Mouse (Mus musculus): ENCODE results near the gene Clptm1.

Gene Clptm1

DNA sequence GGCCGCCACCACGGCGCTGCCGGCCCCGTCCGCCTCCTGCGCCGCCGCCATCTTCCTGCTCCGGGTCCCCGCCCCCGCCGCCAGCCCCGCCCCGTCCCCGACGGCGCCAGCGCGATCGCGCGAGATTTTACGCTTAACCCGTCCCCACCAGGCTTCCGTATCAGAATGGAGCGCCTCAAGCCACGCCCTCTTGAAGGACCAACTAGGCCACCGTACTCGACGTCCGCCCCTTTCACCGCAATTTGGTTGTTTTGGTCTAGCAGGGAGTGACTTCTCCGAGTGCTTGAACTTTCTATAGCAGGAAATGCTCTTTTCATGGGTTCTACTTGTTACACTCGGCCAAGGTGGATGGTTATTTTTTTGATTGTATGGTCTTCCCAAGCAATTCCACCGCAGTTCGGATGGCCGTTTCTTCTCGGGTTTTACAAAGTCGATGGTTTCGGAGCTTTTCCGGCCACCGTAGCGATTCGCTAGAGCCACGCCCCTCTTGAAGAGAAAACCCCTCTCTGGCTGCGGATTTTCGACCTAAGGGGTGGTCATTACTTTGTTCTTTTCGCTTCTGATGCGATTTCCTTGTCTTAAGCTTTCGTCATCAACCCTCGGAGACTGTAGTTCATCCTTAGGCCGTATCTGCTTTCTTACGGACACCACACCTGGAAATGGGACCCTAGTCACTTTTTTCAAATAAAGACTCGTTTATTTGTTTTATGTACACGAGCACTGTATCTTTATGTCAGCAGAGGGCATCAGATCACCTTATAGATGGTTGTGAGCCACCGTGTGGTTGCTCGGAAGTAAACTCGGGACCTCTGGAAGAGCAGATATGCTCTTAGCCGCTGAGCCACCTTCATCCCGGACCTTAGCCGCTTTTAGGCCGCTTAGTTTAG, at the start of gene Clptm1:
Clptm1 (minus strand) TSS at position 79 of the 887 bp plus-strand sequence.
- DNase-seq (ENCODE audit: low read depth, low spot score) = peak; percentile 97

DNA sequence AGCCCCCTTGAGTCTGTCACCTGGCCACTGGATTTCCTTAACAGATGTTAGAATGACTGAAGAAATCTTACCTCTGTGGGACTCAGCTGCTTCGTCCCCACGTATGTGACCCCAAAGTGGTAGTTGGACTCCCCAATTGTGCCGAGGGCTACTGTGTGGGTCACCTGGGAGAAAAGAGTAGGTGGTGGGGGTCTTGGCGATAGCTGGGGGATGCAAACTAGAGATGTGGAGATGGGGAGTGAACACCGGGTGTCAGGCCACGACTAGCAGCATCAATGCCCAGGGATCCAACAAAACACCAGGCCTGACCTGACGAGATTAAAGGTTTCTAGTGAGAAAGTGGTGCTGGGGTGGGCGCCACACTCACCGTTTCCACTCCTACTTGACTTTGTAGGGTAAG, 48.8 kb upstream of the Clptm1 start:
- DNase-seq (ENCODE audit: low read depth, low spot score) = no peak

- DNase-seq (ENCODE audit: low read depth, low spot score) = no peak
These were observed 48.4 kb upstream of the Clptm1 start for GRCm38 (mm10) chr7:19713196-19713595.

- DNase-seq (ENCODE audit: low read depth, low spot score) = no peak
These were observed 47.6 kb upstream of the Clptm1 start for GRCm38 (mm10) chr7:19712414-19712813.

DNA sequence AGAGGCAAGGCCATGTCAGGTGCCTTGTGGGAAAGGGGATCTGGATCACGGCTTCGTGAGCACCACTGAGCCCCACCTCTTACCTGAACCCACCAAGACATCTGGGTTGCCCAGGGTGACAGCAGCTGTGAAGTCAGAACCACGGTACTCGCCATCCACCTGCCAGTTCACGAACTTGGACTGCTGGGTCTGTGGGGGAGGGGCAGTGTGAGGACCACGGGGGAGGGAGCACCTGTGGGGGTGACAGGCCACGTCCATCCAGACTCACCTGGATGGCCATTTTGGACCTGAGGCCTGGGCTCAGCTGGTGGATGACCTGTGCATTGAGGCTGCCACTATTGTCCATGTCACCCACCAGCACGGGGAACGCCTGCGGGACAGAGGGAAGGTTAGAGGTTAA, 45.8 kb upstream of the Clptm1 start:
- no peak for DNase-seq (ENCODE audit: low read depth, low spot score)

- DNase-seq (ENCODE audit: low read depth, low spot score) = no peak
These were observed 40.4 kb upstream of the Clptm1 start for GRCm38 (mm10) chr7:19705271-19705670.

DNA sequence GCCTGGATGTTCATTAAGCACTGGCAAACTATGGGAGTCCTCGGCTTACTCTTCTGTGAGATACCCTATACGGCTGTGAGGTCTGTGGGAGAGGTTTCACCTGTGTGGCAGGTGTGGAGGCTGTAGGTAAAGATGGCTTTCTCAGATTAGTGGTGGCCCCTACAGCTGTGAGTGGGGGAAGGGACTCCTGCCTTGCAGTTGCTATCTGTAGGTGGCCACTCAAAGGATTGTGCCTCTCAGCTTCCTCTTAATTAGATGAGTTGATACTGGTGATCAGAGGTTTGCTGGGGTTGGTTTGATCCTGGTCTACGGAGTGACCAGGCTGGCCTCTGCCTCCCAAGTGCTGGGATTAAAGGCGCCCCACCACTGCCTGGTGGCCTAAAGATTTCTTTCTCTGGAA, 39.6 kb upstream of the Clptm1 start:
- no peak for DNase-seq (ENCODE audit: low read depth, low spot score)

- DNase-seq (ENCODE audit: low read depth, low spot score) = no peak
These were observed 38.2 kb upstream of the Clptm1 start for GRCm38 (mm10) chr7:19702859-19703555.

GRCm38 (mm10) chr7:19701069-19701761, 36.4 kb upstream of the Clptm1 start:
- DNase-seq (ENCODE audit: low read depth, low spot score) = peak; percentile 56

GRCm38 (mm10) chr7:19700299-19701068, 35.7 kb upstream of the Clptm1 start:
- no peak for DNase-seq (ENCODE audit: low read depth, low spot score)

GRCm38 (mm10) chr7:19699827-19700148, 35.0 kb upstream of the Clptm1 start:
- DNase-seq (ENCODE audit: low read depth, low spot score) = no peak

- no peak for DNase-seq (ENCODE audit: low read depth, low spot score)
These were observed 34.3 kb upstream of the Clptm1 start, which contains the start of gene Apoe for GRCm38 (mm10) chr7:19698907-19699826. Gene Apoe (minus strand): TSS chr7:19699188.

DNA sequence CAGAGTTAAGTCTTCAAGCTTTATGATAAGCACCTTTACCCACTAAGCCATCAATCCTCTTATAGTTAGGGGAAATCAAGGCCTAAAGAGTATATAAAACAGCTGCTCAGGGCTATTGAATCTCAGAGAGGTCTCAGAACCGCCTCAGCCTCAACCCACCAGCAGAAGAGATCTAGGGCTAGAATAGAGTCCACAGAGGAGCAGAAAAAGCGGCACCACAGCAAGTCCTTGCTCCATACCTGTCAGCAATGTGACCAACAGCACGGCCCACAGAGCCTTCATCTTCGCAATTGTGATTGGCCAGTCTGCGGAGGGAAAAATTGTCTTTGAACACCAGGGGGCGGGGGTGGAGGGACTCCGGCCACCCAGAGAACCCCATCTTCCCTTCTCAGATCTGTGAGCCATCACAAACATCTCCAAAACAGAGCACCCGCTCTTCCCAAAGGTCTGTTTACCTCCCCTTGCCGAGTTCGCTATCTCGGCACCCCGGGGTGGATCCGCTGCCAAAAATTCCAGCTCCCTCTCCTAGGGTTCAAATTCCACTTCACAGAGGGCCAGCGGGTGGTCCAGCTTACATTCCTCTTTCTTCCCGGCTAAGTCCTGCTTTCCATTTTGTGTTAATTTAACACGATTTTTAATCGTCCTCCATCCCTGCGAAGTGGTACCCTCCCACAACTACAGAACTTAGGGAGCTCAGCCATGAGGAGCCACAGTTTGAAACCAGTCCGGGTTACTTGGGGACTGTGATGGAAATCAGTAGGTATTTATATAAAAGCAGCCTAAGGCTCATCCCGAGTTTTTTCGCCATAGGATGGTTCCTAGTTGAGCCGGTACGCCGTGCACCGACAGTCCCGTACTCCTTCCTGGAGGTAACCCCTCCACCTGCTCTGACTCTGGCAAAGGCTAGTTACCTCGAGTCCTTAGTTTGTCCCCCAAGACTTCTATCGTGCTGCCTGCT, 33.4 kb upstream of the Clptm1 start:
- DNase-seq (ENCODE audit: low read depth, low spot score) = no peak

DNA sequence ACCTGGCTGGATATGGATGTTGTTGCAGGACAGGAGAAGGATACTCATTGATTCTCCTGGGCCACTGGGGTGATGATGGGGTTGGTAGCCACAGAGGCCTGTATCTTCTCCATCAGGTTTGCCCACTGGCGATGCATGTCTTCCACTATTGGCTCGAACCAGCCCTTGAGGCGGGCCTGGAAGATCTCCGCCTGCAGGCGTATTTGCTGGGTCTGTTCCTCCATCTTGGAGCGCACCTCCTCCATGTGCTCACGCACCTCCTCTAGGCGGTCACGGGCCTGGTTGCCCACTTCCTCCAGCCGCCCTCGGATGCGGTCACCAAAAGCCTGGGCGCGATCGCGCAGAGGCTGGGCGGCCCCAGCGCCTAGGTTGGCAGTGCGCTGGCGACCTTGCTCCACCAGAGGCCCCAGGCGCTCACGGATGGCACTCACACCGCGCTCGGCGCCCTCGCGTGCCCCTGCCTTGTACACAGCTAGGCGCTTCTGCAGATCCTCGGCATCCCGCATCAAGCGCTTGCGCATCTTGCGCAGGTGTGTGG, 31.6 kb upstream of the Clptm1 start:
- DNase-seq (ENCODE audit: low read depth, low spot score) = no peak

DNA sequence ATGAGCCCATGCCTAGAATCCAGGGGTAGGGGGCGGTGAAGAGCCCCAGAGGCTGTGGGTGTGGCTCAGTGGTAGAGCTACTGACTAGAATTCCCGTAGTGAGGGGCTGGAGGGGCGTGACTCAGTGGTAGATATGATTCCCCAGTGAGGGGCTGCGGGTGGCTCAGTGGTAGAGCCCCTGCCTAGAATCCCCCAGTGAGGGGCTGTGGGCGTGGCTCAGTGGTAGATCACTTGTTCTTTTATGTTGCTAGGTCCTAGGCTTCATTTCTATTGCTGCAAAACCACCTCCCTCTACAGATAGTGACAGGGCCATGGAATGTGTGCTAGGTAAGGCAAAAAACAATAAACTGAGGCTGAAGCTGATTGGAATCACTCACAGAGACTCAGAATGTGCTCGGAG, 31.0 kb upstream of the Clptm1 start:
- DNase-seq (ENCODE audit: low read depth, low spot score) = no peak

- DNase-seq (ENCODE audit: low read depth, low spot score) = no peak
These were observed 30.4 kb upstream of the Clptm1 start for GRCm38 (mm10) chr7:19695213-19695594.

GRCm38 (mm10) chr7:19694336-19695212, 29.7 kb upstream of the Clptm1 start:
- no peak for DNase-seq (ENCODE audit: low read depth, low spot score)

DNA sequence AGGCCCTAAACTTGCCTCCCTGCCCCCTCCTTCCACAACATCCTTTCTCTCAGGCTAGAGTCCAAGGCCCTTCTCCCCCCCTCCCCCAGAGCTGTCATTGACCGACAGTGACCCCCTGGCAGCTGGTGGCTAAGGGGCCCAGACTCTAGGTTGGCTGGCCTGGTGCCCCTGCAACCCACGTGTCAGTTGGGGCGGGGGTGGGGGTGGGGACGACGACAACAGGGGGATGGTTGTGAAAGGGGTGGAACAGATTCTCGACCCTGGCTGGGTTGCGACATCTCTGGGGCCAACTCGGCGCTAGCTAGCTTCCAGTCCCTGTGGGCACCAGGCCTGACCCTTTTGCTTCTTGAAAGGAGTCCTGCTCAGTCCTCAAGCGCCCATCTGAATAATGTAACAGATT, 28.6 kb upstream of the Clptm1 start:
- DNase-seq (ENCODE audit: low read depth, low spot score) = peak; percentile 72

Measured in retina, postnatal 7 days (tissue).